Mouse (Mus musculus) cerebral cortex, adult 2 months (tissue): Measurements from ENCODE around the gene G530012D18Rik.

Experiments used
- WGBS: fragments of 180-500 bp; shearing (Covaris S2); methylation state at CpG from one replicate; pipeline ENCODE4 v1.1.7; 2018; 5-methylcytosine and 5-hydroxymethylcytosine counted together

G530012D18Rik gene

GRCm38 (mm10) chr1:85617161-85617560, 41.7 kb downstream of the G530012D18Rik start:
- WGBS: 62% methylated on average over 4 of the region's 5 CpGs

GRCm38 (mm10) chr1:85618689-85619088, 43.2 kb downstream of the G530012D18Rik start:
- 50% methylated on average over 1 of the region's 1 CpGs for WGBS
